Mouse (Mus musculus) spleen, postnatal 4 days (tissue): Measurements from ENCODE around the gene Klhdc7b.
A peak's percentile ranks its signal among the peaks of the same experiment; 100 is the strongest.
"Not testable (repeated sequence)": the region's sequence is repeated elsewhere in the genome, so short reads cannot be mapped to it uniquely, and the experiment has no call there.

Source experiments
- DNase-seq, 2 experiments: peaks; one replicate each; pipeline ENCODE4 v3.0.0; 2022; ENCODE audit warnings: low spot score in 2 of 2

Gene Klhdc7b

GRCm38 (mm10) chr15:89428136-89428790 lies 43.5 kb downstream of the Klhdc7b start:
- DNase-seq, result no peak

GRCm38 (mm10) chr15:89428821-89429351 lies 44.2 kb downstream of the Klhdc7b start:
- DNase-seq, result no peak

- peak; percentile 91 to 96 for DNase-seq
Measured at GRCm38 (mm10) chr15:89429352-89430221, 44.9 kb downstream of the Klhdc7b start, which contains the start of the genes C730034F03Rik, Gm44502 and Chkb. C730034F03Rik (plus strand) TSS chr15:89429589. Gm44502 (minus strand) TSS chr15:89429696. Chkb (minus strand) TSS chr15:89429908.

- DNase-seq, result no peak
Measured at GRCm38 (mm10) chr15:89430341-89430740, 45.6 kb downstream of the Klhdc7b start.

GRCm38 (mm10) chr15:89430771-89431170 lies 46.1 kb downstream of the Klhdc7b start:
- not testable (repeated sequence) for DNase-seq

- no peak for DNase-seq
Measured at GRCm38 (mm10) chr15:89431271-89431670, 46.6 kb downstream of the Klhdc7b start.

- no peak for DNase-seq
Measured at GRCm38 (mm10) chr15:89431806-89432205, 47.1 kb downstream of the Klhdc7b start.

- DNase-seq, result no peak
Measured at GRCm38 (mm10) chr15:89432946-89433345, 48.2 kb downstream of the Klhdc7b start.

GRCm38 (mm10) chr15:89434136-89434535 lies 49.4 kb downstream of the Klhdc7b start:
- DNase-seq, result no peak

- no peak for DNase-seq
Measured at GRCm38 (mm10) chr15:89435878-89436277, 51.2 kb downstream of the Klhdc7b start.
